Mouse (Mus musculus): ENCODE measurements at regions not wholly inside any gene's neighbourhood (a gene's known extent, or its start where the extent isn't known, plus 50 kb on each side); places are given as distances from the start of the nearest gene placed in this dataset.
A peak's percentile ranks its signal among the peaks of the same experiment; 100 is the strongest.

GRCm38 (mm10) chr9:31971801-31972628 is 58.8 kb upstream of the Barx2 start:
- no peaks in the 10 kb centered on the region for H3K27me3 ChIP-seq (ENCODE audit: control insufficient read depth, insufficient read depth, low read length)
- no peak overlapping the region for H3K4me3 ChIP-seq (replicated peaks; ENCODE audit: low read length)
- DNase-seq (ENCODE audit: low spot score) (peak; percentile 81), ATAC-seq (ENCODE audit: low FRiP score) (peak; percentile 94)
- H3K36me3 ChIP-seq (replicated peaks; ENCODE audit: control insufficient read depth, insufficient read depth): no peaks in the 10 kb centered on the region
- peak overlapping the region; percentile 31; the same call in 1 of the 2 replicates for H3K9ac ChIP-seq
- 10% methylated on average over 7 of the region's 7 CpGs for WGBS
- H3K27ac ChIP-seq: peak overlapping the region; percentile 57; the same call in 1 of the 2 replicates
- H3K9me3 ChIP-seq (ENCODE audit: control insufficient read depth, low read length): no peaks in the 10 kb centered on the region
- H3K4me1 ChIP-seq (replicated peaks; ENCODE audit: control insufficient read depth, insufficient read depth, low read length): peaks cover 9% of the 10 kb centered on the region
- H3K4me2 ChIP-seq (replicated peaks): no peak overlapping the region

- Histone ChIP-seq H3K4me3 (replicated peaks; ENCODE audit: low read length) (no peak overlapping the region), H3K4me1 (replicated peaks; ENCODE audit: control insufficient read depth, insufficient read depth, low read length) (peaks cover 9% of the 10 kb centered on the region), H3K9ac (peak overlapping the region; percentile 31; the same call in 1 of the 2 replicates), H3K36me3 (replicated peaks; ENCODE audit: control insufficient read depth, insufficient read depth) (no peaks in the 10 kb centered on the region), H3K9me3 (ENCODE audit: control insufficient read depth, low read length) (0 out of 2 replicates have a peak, but pooled peaks cover under 1% of the 10 kb centered on the region), H3K27ac (peak overlapping the region; percentile 57; the same call in 1 of the 2 replicates), H3K27me3 (ENCODE audit: control insufficient read depth, insufficient read depth, low read length) (no peaks in the 10 kb centered on the region), H3K4me2 (replicated peaks) (no peak overlapping the region)
- WGBS: 42% methylated on average over 6 of the region's 6 CpGs
- ATAC-seq (ENCODE audit: low FRiP score) (peak; percentile 59; the same call in 1 of the 2 replicates), DNase-seq (ENCODE audit: low spot score) (no peak)
Measured at GRCm38 (mm10) chr9:31972629-31972993, 59.3 kb upstream of the Barx2 start.

GRCm38 (mm10) chr9:31976191-31976590 is 62.9 kb upstream of the Barx2 start:
- Histone ChIP-seq H3K9ac (no peak overlapping the region), H3K9me3 (ENCODE audit: control insufficient read depth, low read length) (peaks cover 12% of the 10 kb centered on the region; the same call in 1 of the 2 replicates), H3K4me2 (replicated peaks) (no peak overlapping the region), H3K4me3 (replicated peaks; ENCODE audit: low read length) (no peak overlapping the region), H3K27ac (no peak overlapping the region), H3K27me3 (ENCODE audit: control insufficient read depth, insufficient read depth, low read length) (no peaks in the 10 kb centered on the region), H3K36me3 (replicated peaks; ENCODE audit: control insufficient read depth, insufficient read depth) (no peaks in the 10 kb centered on the region), H3K4me1 (replicated peaks; ENCODE audit: control insufficient read depth, insufficient read depth, low read length) (peaks cover 9% of the 10 kb centered on the region)
- DNase-seq (ENCODE audit: low spot score) (no peak), ATAC-seq (ENCODE audit: low FRiP score) (no peak)
- 24% methylated on average over 2 of the region's 2 CpGs for WGBS

GRCm38 (mm10) chr9:31978071-31978470 is 64.8 kb upstream of the Barx2 start:
- ATAC-seq (ENCODE audit: low FRiP score): no peak
- no peaks in the 10 kb centered on the region for H3K4me1 ChIP-seq (replicated peaks; ENCODE audit: control insufficient read depth, insufficient read depth, low read length)
- H3K9ac ChIP-seq: no peak overlapping the region
- WGBS: 91% methylated on average over 2 of the region's 2 CpGs
- no peaks in the 10 kb centered on the region for H3K27me3 ChIP-seq (ENCODE audit: control insufficient read depth, insufficient read depth, low read length)
- H3K4me2 ChIP-seq (replicated peaks): no peak overlapping the region
- H3K36me3 ChIP-seq (replicated peaks; ENCODE audit: control insufficient read depth, insufficient read depth): no peaks in the 10 kb centered on the region
- no peak for DNase-seq (ENCODE audit: low spot score)
- no peak overlapping the region for H3K27ac ChIP-seq
- H3K4me3 ChIP-seq (replicated peaks; ENCODE audit: low read length): no peak overlapping the region
- H3K9me3 ChIP-seq (ENCODE audit: control insufficient read depth, low read length): peaks cover 12% of the 10 kb centered on the region; the same call in 1 of the 2 replicates

GRCm38 (mm10) chr9:31979211-31979610 is 65.9 kb upstream of the Barx2 start:
- no peak overlapping the region for H3K4me3 ChIP-seq (replicated peaks; ENCODE audit: low read length)
- no peak for DNase-seq (ENCODE audit: low spot score)

GRCm38 (mm10) chr9:31980459-31980858 is 67.2 kb upstream of the Barx2 start:
- Histone ChIP-seq H3K4me2 (replicated peaks) (no peak overlapping the region), H3K9me3 (ENCODE audit: control insufficient read depth, low read length) (peaks cover 12% of the 10 kb centered on the region; the same call in 1 of the 2 replicates), H3K36me3 (replicated peaks; ENCODE audit: control insufficient read depth, insufficient read depth) (no peaks in the 10 kb centered on the region), H3K4me1 (replicated peaks; ENCODE audit: control insufficient read depth, insufficient read depth, low read length) (no peaks in the 10 kb centered on the region), H3K27ac (no peak overlapping the region), H3K4me3 (replicated peaks; ENCODE audit: low read length) (no peak overlapping the region), H3K27me3 (ENCODE audit: control insufficient read depth, insufficient read depth, low read length) (no peaks in the 10 kb centered on the region), H3K9ac (no peak overlapping the region)
- DNase-seq (ENCODE audit: low spot score): no peak
- WGBS: 94% methylated on average over 5 of the region's 5 CpGs
- no peak for ATAC-seq (ENCODE audit: low FRiP score)

More at GRCm38 (mm10) chr9:31979211-31979610, 65.9 kb upstream of the Barx2 start:
- no peak overlapping the region for H3K27ac ChIP-seq
- no peak for ATAC-seq (ENCODE audit: low FRiP score)
- no peak overlapping the region for H3K9ac ChIP-seq
- no peak overlapping the region for H3K4me2 ChIP-seq (replicated peaks)
- H3K27me3 ChIP-seq (ENCODE audit: control insufficient read depth, insufficient read depth, low read length): no peaks in the 10 kb centered on the region
- H3K9me3 ChIP-seq (ENCODE audit: control insufficient read depth, low read length): peaks cover 12% of the 10 kb centered on the region; the same call in 1 of the 2 replicates
- WGBS: 95% methylated on average over 3 of the region's 3 CpGs
- H3K36me3 ChIP-seq (replicated peaks; ENCODE audit: control insufficient read depth, insufficient read depth): no peaks in the 10 kb centered on the region
- H3K4me1 ChIP-seq (replicated peaks; ENCODE audit: control insufficient read depth, insufficient read depth, low read length): no peaks in the 10 kb centered on the region

GRCm38 (mm10) chr9:31983759-31984586 is 70.7 kb upstream of the Barx2 start:
- H3K4me2 ChIP-seq (replicated peaks): no peak overlapping the region
- H3K27me3 ChIP-seq (ENCODE audit: control insufficient read depth, insufficient read depth, low read length): no peaks in the 10 kb centered on the region
- no peaks in the 10 kb centered on the region for H3K9me3 ChIP-seq (ENCODE audit: control insufficient read depth, low read length)
- no peaks in the 10 kb centered on the region for H3K36me3 ChIP-seq (replicated peaks; ENCODE audit: control insufficient read depth, insufficient read depth)
- H3K4me1 ChIP-seq (replicated peaks; ENCODE audit: control insufficient read depth, insufficient read depth, low read length): no peaks in the 10 kb centered on the region
- WGBS: 63% methylated on average over 12 of the region's 12 CpGs
- H3K4me3 ChIP-seq (replicated peaks; ENCODE audit: low read length): no peak overlapping the region
- H3K27ac ChIP-seq: no peak overlapping the region
- no peak for ATAC-seq (ENCODE audit: low FRiP score)
- no peak for DNase-seq (ENCODE audit: low spot score)
- no peak overlapping the region for H3K9ac ChIP-seq

GRCm38 (mm10) chr9:31988826-31989225 is 75.6 kb upstream of the Barx2 start:
- H3K9ac ChIP-seq: no peak overlapping the region
- ATAC-seq (ENCODE audit: low FRiP score) (no peak), DNase-seq (ENCODE audit: low spot score) (no peak)
- WGBS: 68% methylated on average over 7 of the region's 7 CpGs
- no peaks in the 10 kb centered on the region for H3K9me3 ChIP-seq (ENCODE audit: control insufficient read depth, low read length)
- no peak overlapping the region for H3K27ac ChIP-seq
- no peak overlapping the region for H3K4me2 ChIP-seq (replicated peaks)
- 0 out of 2 replicates have a peak, but pooled peaks cover 12% of the 10 kb centered on the region for H3K4me1 ChIP-seq (replicated peaks; ENCODE audit: control insufficient read depth, insufficient read depth, low read length)
- H3K36me3 ChIP-seq (replicated peaks; ENCODE audit: control insufficient read depth, insufficient read depth): no peaks in the 10 kb centered on the region
- no peaks in the 10 kb centered on the region for H3K27me3 ChIP-seq (ENCODE audit: control insufficient read depth, insufficient read depth, low read length)
- H3K4me3 ChIP-seq (replicated peaks; ENCODE audit: low read length): no peak overlapping the region
